Mouse (Mus musculus) cortical plate, adult 2 months (tissue): ENCODE measurements at regions not wholly inside any gene's neighbourhood (a gene's known extent, or its start where the extent isn't known, plus 50 kb on each side); places are given as distances from the start of the nearest gene placed in this dataset.

ENCODE experiments used
- CTCF ChIP-seq: fragments of 200-500 bp; IDR thresholded peaks from 2 replicates; pipeline ENCODE4 v1.5.1; 2011; ENCODE audit warnings: mild to moderate bottlenecking, control low read depth, low read length; ENCODE audit not compliant: insufficient read depth; ENCODE audit errors: extremely low read depth
- POLR2A ChIP-seq: fragments of 200-500 bp; IDR thresholded peaks from 2 replicates; pipeline ENCODE4 v1.6.1; 2011; ENCODE audit warnings: mild to moderate bottlenecking, low read length, control low read depth; ENCODE audit not compliant: insufficient read depth; ENCODE audit errors: extremely low read depth

DNA sequence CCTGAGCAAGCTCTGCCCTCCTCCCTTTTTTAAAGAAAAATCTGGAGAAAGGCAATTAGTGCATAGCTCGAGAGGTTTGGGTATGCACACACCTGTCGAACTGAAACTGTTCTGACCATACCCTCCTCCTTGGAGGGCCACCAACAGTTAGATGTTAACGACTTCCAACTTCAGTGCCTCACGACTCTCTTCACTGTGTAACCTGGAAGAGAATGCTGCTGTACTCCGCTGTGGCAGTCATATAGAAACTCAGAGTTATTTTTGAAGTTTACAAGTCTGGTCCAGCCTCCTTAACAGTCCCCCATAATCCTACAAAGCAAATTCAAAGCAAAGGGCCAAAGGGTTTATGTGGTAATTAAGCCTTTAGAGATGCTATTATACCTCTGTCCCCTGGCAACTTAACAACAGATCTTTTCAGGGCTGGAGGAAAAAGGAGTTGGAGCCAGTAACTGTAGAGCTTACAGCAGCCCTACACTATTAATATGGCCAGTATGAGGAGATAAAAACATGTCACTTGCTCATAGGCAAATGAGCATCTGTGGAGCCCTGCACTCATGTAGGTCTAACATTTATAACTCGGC, 51.7 kb upstream of the 1700066M21Rik start:
- no peak for TF ChIP-seq POLR2A
- no peak for TF ChIP-seq CTCF
